Mouse (Mus musculus) lung, adult 2 months (tissue): ENCODE measurements at regions not wholly inside any gene's neighbourhood (a gene's known extent, or its start where the extent isn't known, plus 50 kb on each side); places are given as distances from the start of the nearest gene placed in this dataset.

Experiments used
- DNase-seq: peaks from one replicate; pipeline ENCODE4 v3.0.0; 2022
- H3K4me1 ChIP-seq: fragments of 200-500 bp; 2 replicates; pipeline ENCODE4 v1.6.1; 2011; ENCODE audit warnings: low read length; ENCODE audit not compliant: control insufficient read depth, insufficient read depth
- H3K4me3 ChIP-seq: fragments of 200-500 bp; replicated peaks from 2 replicates; pipeline ENCODE3; 2011; ENCODE audit warnings: low read depth, mild to moderate bottlenecking, control low read depth, low read length; ENCODE audit errors: extremely low read depth
- CTCF ChIP-seq: fragments of 200-500 bp; IDR thresholded peaks from 2 replicates; pipeline ENCODE4 v1.5.1; 2011; ENCODE audit warnings: mild to moderate bottlenecking, low read length, control low read depth; ENCODE audit not compliant: insufficient read depth
- POLR2A ChIP-seq: fragments of 200-500 bp; IDR thresholded peaks from 2 replicates; pipeline ENCODE4 v1.6.1; 2011; ENCODE audit warnings: low read depth, mild to moderate bottlenecking, control low read depth, low read length, borderline replicate concordance; ENCODE audit errors: extremely low read depth
- WGBS: fragments of 180-500 bp; shearing (Covaris S2); methylation state at CpG from one replicate; pipeline ENCODE4 v1.1.7; 2018; 5-methylcytosine and 5-hydroxymethylcytosine counted together

GRCm38 (mm10) chr6:147774626-147775025, 272.4 kb upstream of the Far2 start:
- no peaks in the 10 kb centered on the region for H3K4me1 ChIP-seq
- 86% methylated on average over 6 of the region's 6 CpGs for whole genome bisulfite sequencing
- TF ChIP-seq CTCF (no peak), POLR2A (no peak)
- no peak overlapping the region for H3K4me3 ChIP-seq
- no peak for DNase-seq

- Histone ChIP-seq H3K4me3 (no peak overlapping the region), H3K4me1 (no peaks in the 10 kb centered on the region)
- 88% methylated on average over 1 of the region's 1 CpGs for WGBS
- DNase-seq, result no peak
- no peak for TF ChIP-seq CTCF
- no peak for TF ChIP-seq POLR2A
Measured at GRCm38 (mm10) chr6:147779466-147779865, 267.6 kb upstream of the Far2 start.

- Histone ChIP-seq H3K4me1 (no peaks in the 10 kb centered on the region), H3K4me3 (no peak overlapping the region)
- TF ChIP-seq POLR2A (no peak), CTCF (no peak)
- DNase-seq, result no peak
- 63% methylated on average over 2 of the region's 2 CpGs for WGBS
Measured at GRCm38 (mm10) chr6:147784249-147784648, 262.8 kb upstream of the Far2 start.

GRCm38 (mm10) chr6:147784854-147785253, 262.2 kb upstream of the Far2 start:
- TF ChIP-seq CTCF (no peak), POLR2A (no peak)
- 85% methylated on average over 6 of the region's 6 CpGs for WGBS
- Histone ChIP-seq H3K4me1 (no peaks in the 10 kb centered on the region), H3K4me3 (no peak overlapping the region)
- no peak for DNase-seq

- 73% methylated on average over 2 of the region's 2 CpGs for WGBS
- Histone ChIP-seq H3K4me3 (no peak overlapping the region), H3K4me1 (no peaks in the 10 kb centered on the region)
- no peak for TF ChIP-seq CTCF
- TF ChIP-seq POLR2A, result no peak
- no peak for DNase-seq
Measured at GRCm38 (mm10) chr6:147788095-147788494, 259.0 kb upstream of the Far2 start.

- H3K4me1 ChIP-seq, result no peaks in the 10 kb centered on the region
- TF ChIP-seq CTCF, result no peak
- no peak for TF ChIP-seq POLR2A
- DNase-seq, result no peak
- WGBS, result 58% methylated on average over 6 of the region's 6 CpGs
- H3K4me3 ChIP-seq, result no peak overlapping the region
Measured at GRCm38 (mm10) chr6:147789112-147789511, 257.9 kb upstream of the Far2 start.

- no peak for TF ChIP-seq CTCF
- no peak for TF ChIP-seq POLR2A
- WGBS, result 60% methylated on average over 3 of the region's 3 CpGs
- Histone ChIP-seq H3K4me1 (no peaks in the 10 kb centered on the region), H3K4me3 (no peak overlapping the region)
- no peak for DNase-seq
Measured at GRCm38 (mm10) chr6:147793811-147794210, 253.2 kb upstream of the Far2 start.

- Histone ChIP-seq H3K4me1 (no peaks in the 10 kb centered on the region), H3K4me3 (no peak overlapping the region)
- TF ChIP-seq CTCF, result no peak
- TF ChIP-seq POLR2A, result no peak
- whole genome bisulfite sequencing, result 80% methylated on average over 4 of the region's 4 CpGs
- no peak for DNase-seq
Measured at GRCm38 (mm10) chr6:147794351-147794750, 252.7 kb upstream of the Far2 start.

- 65% methylated on average over 9 of the region's 9 CpGs for WGBS
- DNase-seq, result no peak
- TF ChIP-seq POLR2A (no peak), CTCF (no peak)
Measured at GRCm38 (mm10) chr6:147799009-147799727, 247.9 kb upstream of the Far2 start.

GRCm38 (mm10) chr6:147799861-147800260, 247.2 kb upstream of the Far2 start:
- TF ChIP-seq CTCF (no peak), POLR2A (no peak)
- DNase-seq, result no peak
- Histone ChIP-seq H3K4me1 (no peaks in the 10 kb centered on the region), H3K4me3 (no peak overlapping the region)
- WGBS, result 48% methylated on average over 6 of the region's 6 CpGs

More at GRCm38 (mm10) chr6:147799009-147799727, 247.9 kb upstream of the Far2 start:
- H3K4me3 ChIP-seq, result no peak overlapping the region
- no peaks in the 10 kb centered on the region for H3K4me1 ChIP-seq

- no peak for DNase-seq
- Histone ChIP-seq H3K4me1 (no peaks in the 10 kb centered on the region), H3K4me3 (no peak overlapping the region)
- TF ChIP-seq POLR2A (no peak), CTCF (no peak)
- 83% methylated on average over 5 of the region's 5 CpGs for WGBS
Measured at GRCm38 (mm10) chr6:147800846-147801245, 246.2 kb upstream of the Far2 start.
